Mouse (Mus musculus): ENCODE measurements at regions not wholly inside any gene's neighbourhood (a gene's known extent, or its start where the extent isn't known, plus 50 kb on each side); places are given as distances from the start of the nearest gene placed in this dataset.

DNA sequence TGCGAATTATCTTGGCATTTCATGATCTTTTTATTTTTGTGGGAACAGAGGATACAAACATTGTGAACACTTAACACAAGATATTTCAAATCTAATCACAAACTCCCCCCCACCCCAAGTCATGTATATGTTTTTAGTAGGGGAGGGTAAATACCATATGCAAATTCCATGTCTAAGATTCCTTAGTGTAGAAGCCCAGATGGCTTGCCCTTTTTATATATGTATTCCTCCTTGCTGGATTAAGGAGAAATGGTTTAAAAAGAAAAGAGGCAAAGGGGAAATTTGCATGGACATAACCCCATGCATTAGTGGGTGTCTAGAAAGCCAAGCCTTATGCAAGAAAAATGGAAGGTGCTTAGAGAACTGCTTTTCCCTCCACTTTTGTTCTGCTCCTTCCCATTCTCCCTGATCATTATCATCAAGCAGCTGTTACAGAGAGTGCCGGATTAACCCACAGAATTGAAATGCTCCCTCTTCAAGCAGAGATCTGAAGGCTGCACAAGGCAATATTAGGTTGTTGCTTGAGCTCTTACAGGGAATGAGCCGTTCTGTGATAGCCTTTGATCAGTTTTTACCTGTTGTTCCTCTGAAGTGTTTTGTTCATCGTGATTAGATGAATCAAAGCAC, 979.5 kb downstream of the Stpg2 start:
- no peak for DNase-seq (ENCODE audit: extremely low read depth, low read depth)

DNA sequence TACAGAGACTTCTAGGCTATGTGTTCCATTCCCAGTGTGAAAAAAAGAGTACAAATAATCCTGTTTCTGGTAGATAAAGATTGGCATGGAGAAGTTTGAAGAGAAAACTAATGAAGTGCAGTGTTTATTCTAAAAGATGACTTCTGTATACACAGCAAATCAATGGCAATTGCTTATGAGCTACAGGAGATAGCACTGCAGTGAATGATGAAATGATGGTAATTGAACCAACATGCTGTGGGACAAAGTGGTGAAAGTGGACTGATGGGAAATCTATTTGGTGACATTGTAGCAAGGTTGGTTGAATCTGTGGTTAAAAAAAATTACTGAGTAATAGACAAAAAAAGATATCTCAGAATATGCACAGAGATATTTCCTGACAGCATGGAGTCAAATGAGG, 1000.4 kb downstream of the Stpg2 start:
- no peak for DNase-seq (ENCODE audit: extremely low read depth, low read depth)

DNA sequence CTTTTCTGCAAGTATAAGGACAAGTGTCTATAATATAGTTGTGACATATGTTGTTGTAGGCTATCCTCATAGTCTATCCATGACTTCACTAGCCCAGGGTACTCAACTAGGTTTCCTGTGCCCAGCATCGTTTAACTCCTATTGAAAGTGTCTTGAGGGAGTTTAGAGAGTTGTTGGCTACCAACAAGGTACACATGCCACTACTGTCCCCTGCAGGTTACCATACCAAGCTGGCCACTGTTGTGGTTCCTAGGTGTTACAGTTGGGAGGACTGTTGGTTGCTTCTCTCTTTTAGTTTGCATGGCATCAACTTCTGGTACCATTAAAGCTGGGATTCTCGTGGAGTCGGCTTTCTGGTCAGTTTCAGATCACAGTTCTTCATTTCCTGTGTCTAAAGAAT, 990.7 kb downstream of the Pdha2 start:
- no peak for DNase-seq (ENCODE audit: extremely low read depth, low read depth)

DNA sequence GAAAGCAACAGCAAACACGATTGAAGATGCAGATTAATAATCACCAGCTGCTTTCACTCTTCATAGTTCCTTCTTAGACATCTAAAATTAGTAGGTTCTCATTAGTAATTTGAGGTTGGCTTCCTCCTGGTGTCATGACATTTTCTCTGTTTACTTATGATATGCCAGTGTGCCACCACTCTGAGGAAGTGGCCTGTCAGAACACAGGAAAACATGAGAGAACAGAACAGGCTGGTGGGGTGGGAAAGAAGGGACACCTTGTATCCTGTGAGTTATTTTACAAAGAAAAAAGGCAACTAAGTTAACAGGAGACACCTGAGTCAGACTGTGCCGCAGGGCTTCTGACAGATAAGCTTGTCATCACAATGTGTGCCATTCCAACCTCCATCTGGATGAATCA, 981.4 kb downstream of the Pdha2 start:
- DNase-seq (ENCODE audit: extremely low read depth, low read depth) = no peak

GRCm38 (mm10) chr3:140233144-140233543, 979.0 kb downstream of the Pdha2 start:
- DNase-seq (ENCODE audit: extremely low read depth, low read depth) = no peak

- no peak for DNase-seq (ENCODE audit: extremely low read depth, low read depth)
Measured at GRCm38 (mm10) chr3:140233809-140234208, 978.3 kb downstream of the Pdha2 start.

DNA sequence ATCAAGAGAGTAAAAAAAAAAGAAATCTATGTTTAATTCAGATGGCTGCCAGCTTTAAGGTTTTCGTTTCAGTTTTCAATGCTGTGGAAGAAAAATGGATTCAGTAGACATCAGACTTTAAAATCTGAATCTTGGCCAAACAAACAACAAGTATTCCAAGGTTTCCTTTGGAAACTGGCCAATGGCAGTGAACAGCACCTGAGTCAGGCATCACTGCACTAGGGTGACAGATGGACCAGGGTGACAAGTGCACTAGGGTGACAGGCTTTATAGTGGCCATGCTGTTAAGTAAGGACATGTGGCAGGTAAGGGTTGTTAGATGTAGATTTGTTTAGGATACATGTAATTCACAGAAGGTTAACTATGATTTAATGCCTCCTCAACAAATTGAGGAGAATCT, 972.9 kb downstream of the Pdha2 start:
- no peak for DNase-seq (ENCODE audit: extremely low read depth, low read depth)

Data from MEL-GATA-1-ER (cell line).